Mouse (Mus musculus) telencephalon, adult 2 months (tissue): ENCODE measurements around the gene Fam47c.
A peak's percentile ranks its signal among the peaks of the same experiment; 100 is the strongest.

Source experiments
- DNase-seq: peaks from one replicate; pipeline ENCODE4 v3.0.0-alpha.2; 2011; ENCODE audit warnings: low read depth, low spot score

Gene Fam47c

DNA sequence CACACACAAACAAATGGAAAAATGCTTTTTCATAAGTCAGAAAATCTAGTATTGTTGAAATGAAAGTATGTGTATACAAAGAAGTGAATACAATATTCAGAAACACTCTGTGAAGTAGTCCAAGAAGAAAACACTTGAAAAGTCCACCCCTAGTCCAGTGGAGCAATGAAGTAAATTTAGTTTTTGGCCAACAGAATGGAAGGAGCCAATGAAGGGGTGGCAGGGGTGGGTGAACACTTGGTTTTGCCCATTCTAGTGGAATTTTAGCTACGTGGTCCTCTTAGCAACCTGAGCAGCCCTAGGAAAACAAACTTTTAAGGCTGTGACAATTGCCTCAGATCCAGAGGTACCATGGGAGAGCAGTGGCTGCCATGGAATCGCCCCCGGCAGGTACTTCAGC lies at the start of gene Fam47c:
Fam47c (plus strand) TSS at position 301 of the 400 bp plus-strand sequence.
- no peak for DNase-seq

DNA sequence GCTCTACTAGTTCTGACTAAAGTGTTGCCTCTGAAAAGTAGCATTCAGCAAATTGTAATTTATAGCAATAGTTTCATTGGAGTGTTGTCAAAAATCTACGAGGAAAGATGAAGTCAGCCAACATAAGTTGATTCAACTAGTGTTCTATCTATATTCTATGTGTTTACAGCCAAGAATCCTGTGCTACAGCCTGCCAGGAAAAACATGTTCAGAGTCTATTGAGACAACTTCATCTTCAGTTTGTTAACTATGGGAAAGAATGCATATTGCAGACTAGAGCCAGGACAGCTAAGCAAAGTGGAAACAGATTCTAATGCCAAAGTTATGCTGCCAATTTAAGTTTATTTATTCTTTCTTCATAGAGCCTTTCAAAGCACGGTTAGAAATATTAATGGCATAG lies 31.8 kb downstream of the Fam47c start:
- DNase-seq, result peak; percentile 8

DNA sequence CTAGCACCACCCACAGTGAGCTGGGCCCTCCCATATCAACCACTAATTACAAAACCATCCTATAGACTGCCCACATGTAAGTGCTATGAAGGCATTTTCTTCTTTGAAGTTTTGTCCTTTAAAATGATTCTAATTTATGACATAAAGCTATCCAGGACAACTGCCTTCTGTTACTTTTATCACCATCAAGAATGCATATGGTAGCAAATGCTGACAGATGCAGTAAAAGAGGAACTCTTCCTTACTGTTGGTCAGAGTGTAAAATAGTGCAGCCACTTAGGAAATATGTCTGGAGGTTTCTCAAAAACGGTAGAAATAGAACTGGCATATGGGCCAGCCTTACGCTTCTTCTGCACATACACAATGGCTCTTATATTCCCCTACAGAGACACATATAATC lies 39.5 kb downstream of the Fam47c start:
- no peak for DNase-seq
